Mouse (Mus musculus) layer of hippocampus, postnatal 14 days (tissue): ENCODE results near the gene Zfp706. TPM values are rescaled to one million over a fixed set of nuclear protein-coding genes. Genes with fewer than 3 reads are reported as not detected.

Source experiments
- DNase-seq, 2 experiments: peaks; one replicate each; pipeline ENCODE4 v3.0.0; 2021 to 2022; ENCODE audit warnings: low spot score in 2 of 2, mixed read lengths in 1 of 2
- total RNA-seq, 2 experiments: library from RNA; stranded (reverse); gene quantifications; 2 replicates each; pipeline ENCODE4 v1.2.3; 2021

Zfp706 gene
- total RNA-seq, 2 experiments from 2014 or later: 293 to 299 TPM

- peak; percentile 66 to 67 for DNase-seq
These were observed 27.9 kb downstream of the Zfp706 start for GRCm38 (mm10) chr15:36979488-36980201.

GRCm38 (mm10) chr15:36979159-36979487 lies 28.4 kb downstream of the Zfp706 start:
- no peak for DNase-seq

- DNase-seq: no peak
These were observed 29.8 kb downstream of the Zfp706 start for GRCm38 (mm10) chr15:36977823-36978222.

- no peak for DNase-seq
These were observed 31.9 kb downstream of the Zfp706 start for GRCm38 (mm10) chr15:36975690-36976089.

- DNase-seq: no peak
These were observed 32.3 kb downstream of the Zfp706 start for GRCm38 (mm10) chr15:36975256-36975620.

- DNase-seq: no peak
These were observed 32.8 kb downstream of the Zfp706 start for GRCm38 (mm10) chr15:36974614-36975255.

GRCm38 (mm10) chr15:36973714-36974113 lies 33.9 kb downstream of the Zfp706 start:
- DNase-seq: no peak

GRCm38 (mm10) chr15:36973290-36973689 lies 34.3 kb downstream of the Zfp706 start:
- no peak for DNase-seq

GRCm38 (mm10) chr15:36969794-36970193 lies 37.8 kb downstream of the Zfp706 start:
- DNase-seq: no peak

- DNase-seq: no peak
These were observed 39.3 kb downstream of the Zfp706 start for GRCm38 (mm10) chr15:36968295-36968694.

GRCm38 (mm10) chr15:36967381-36968211 lies 40.0 kb downstream of the Zfp706 start:
- DNase-seq: peak; percentile 79 to 93

GRCm38 (mm10) chr15:36966940-36967339 lies 40.6 kb downstream of the Zfp706 start:
- DNase-seq: no peak

- DNase-seq: peak in 1 of 2 experiments; percentile 59
These were observed 41.1 kb downstream of the Zfp706 start for GRCm38 (mm10) chr15:36966466-36966865.

- no peak for DNase-seq
These were observed 41.8 kb downstream of the Zfp706 start for GRCm38 (mm10) chr15:36965743-36966142.

GRCm38 (mm10) chr15:36962931-36963330 lies 44.6 kb downstream of the Zfp706 start:
- DNase-seq: no peak

GRCm38 (mm10) chr15:36960876-36961237 lies 46.7 kb downstream of the Zfp706 start:
- DNase-seq: peak in 1 of 2 experiments; percentile 40

GRCm38 (mm10) chr15:36960010-36960875 lies 47.3 kb downstream of the Zfp706 start:
- peak; percentile 82 to 89 for DNase-seq

GRCm38 (mm10) chr15:36956221-36956620 lies 51.4 kb downstream of the Zfp706 start:
- DNase-seq: no peak

GRCm38 (mm10) chr15:36950258-36950657 lies 57.3 kb downstream of the Zfp706 start:
- DNase-seq: no peak

GRCm38 (mm10) chr15:36948866-36949546 lies 58.6 kb downstream of the Zfp706 start:
- DNase-seq: no peak
